Mouse (Mus musculus) hindbrain, embryonic 14.5 days (tissue): ENCODE measurements at regions not wholly inside any gene's neighbourhood (a gene's known extent, or its start where the extent isn't known, plus 50 kb on each side); places are given as distances from the start of the nearest gene placed in this dataset.

Source experiments
- ATAC-seq: fragments of 200-750 bp; cut with Nextera tagmentation; 2 replicates; pipeline ENCODE4 v1.8.0; 2017; ENCODE audit warnings: moderate number of reproducible peaks, mild to moderate bottlenecking, moderate TSS enrichment, moderate library complexity; ENCODE audit not compliant: low FRiP score
- DNase-seq: peaks from one replicate; pipeline ENCODE4 v3.0.0-alpha.2; 2015; ENCODE audit warnings: low spot score
- H3K27ac ChIP-seq: fragments of 300-500 bp; sonication (generic); 2 replicates; pipeline ENCODE4 v1.5.1; 2014; ENCODE audit warnings: mild to moderate bottlenecking, moderate library complexity
- H3K27me3 ChIP-seq: fragments of 300-500 bp; sonication (generic); 2 replicates; pipeline ENCODE4 v1.6.1; 2014; ENCODE audit warnings: mild to moderate bottlenecking, low read length, mixed read lengths; ENCODE audit not compliant: control insufficient read depth, insufficient read depth
- H3K36me3 ChIP-seq: fragments of 300-500 bp; sonication (generic); replicated peaks from 2 replicates; pipeline ENCODE4 v1.6.1; 2014; ENCODE audit not compliant: control insufficient read depth, insufficient read depth
- H3K4me1 ChIP-seq: fragments of 300-500 bp; sonication (generic); replicated peaks from 2 replicates; pipeline ENCODE4 v1.6.1; 2014; ENCODE audit warnings: antibody characterized with exemption, low read length, mixed read lengths; ENCODE audit not compliant: control insufficient read depth, insufficient read depth
- H3K4me2 ChIP-seq: fragments of 300-500 bp; sonication (generic); replicated peaks from 2 replicates; pipeline ENCODE4 v1.6.1; 2014; ENCODE audit warnings: mild to moderate bottlenecking, moderate library complexity
- H3K4me3 ChIP-seq: fragments of 300-500 bp; sonication (generic); replicated peaks from 2 replicates; pipeline ENCODE4 v1.5.1; 2014; ENCODE audit warnings: mild to moderate bottlenecking, low read length
- H3K9ac ChIP-seq: fragments of 300-500 bp; sonication (generic); 2 replicates; pipeline ENCODE4 v1.6.1; 2014
- H3K9me3 ChIP-seq: fragments of 300-500 bp; sonication (generic); 2 replicates; pipeline ENCODE4 v1.6.1; 2016; ENCODE audit warnings: low read length; ENCODE audit not compliant: control insufficient read depth
- WGBS: fragments of 180-500 bp; shearing (Covaris S2); extraction: QIAGEN DNeasy Blood & Tissue Kit; methylation state at CpG from one replicate; pipeline ENCODE4 v1.1.7; 2014; 5-methylcytosine and 5-hydroxymethylcytosine counted together

GRCm38 (mm10) chr12:106853711-106854240, 634.7 kb upstream of the 3110018I06Rik start:
- ATAC-seq, result no peak
- H3K4me3 ChIP-seq, result no peak overlapping the region
- DNase-seq, result no peak
- H3K4me1 ChIP-seq, result no peaks in the 10 kb centered on the region
- H3K4me2 ChIP-seq, result no peak overlapping the region
- no peaks in the 10 kb centered on the region for H3K9me3 ChIP-seq
- no peaks in the 10 kb centered on the region for H3K27me3 ChIP-seq
- H3K9ac ChIP-seq, result no peak overlapping the region
- H3K27ac ChIP-seq, result no peak overlapping the region
- 26% methylated on average over 11 of the region's 11 CpGs for WGBS
- no peaks in the 10 kb centered on the region for H3K36me3 ChIP-seq

- 37% methylated on average over 2 of the region's 2 CpGs for WGBS
- DNase-seq (no peak), ATAC-seq (no peak)
- no peaks in the 10 kb centered on the region for H3K36me3 ChIP-seq
- H3K4me2 ChIP-seq, result no peak overlapping the region
- H3K27me3 ChIP-seq, result no peaks in the 10 kb centered on the region
- no peak overlapping the region for H3K4me3 ChIP-seq
- H3K9me3 ChIP-seq, result no peaks in the 10 kb centered on the region
- H3K4me1 ChIP-seq, result no peaks in the 10 kb centered on the region
- H3K27ac ChIP-seq, result no peak overlapping the region
- no peak overlapping the region for H3K9ac ChIP-seq
These were observed 632.9 kb upstream of the 3110018I06Rik start for GRCm38 (mm10) chr12:106855520-106855919.

GRCm38 (mm10) chr12:106861638-106862037, 626.8 kb upstream of the 3110018I06Rik start:
- no peaks in the 10 kb centered on the region for H3K4me1 ChIP-seq
- no peak overlapping the region for H3K4me3 ChIP-seq
- no peaks in the 10 kb centered on the region for H3K36me3 ChIP-seq
- 93% methylated on average over 5 of the region's 5 CpGs for WGBS
- DNase-seq (no peak), ATAC-seq (no peak)
- H3K27ac ChIP-seq, result no peak overlapping the region
- H3K4me2 ChIP-seq, result no peak overlapping the region
- no peak overlapping the region for H3K9ac ChIP-seq
- H3K27me3 ChIP-seq, result no peaks in the 10 kb centered on the region
- no peaks in the 10 kb centered on the region for H3K9me3 ChIP-seq

GRCm38 (mm10) chr12:106864076-106864475, 624.4 kb upstream of the 3110018I06Rik start:
- H3K27me3 ChIP-seq, result no peaks in the 10 kb centered on the region
- H3K4me1 ChIP-seq, result no peaks in the 10 kb centered on the region
- no peak overlapping the region for H3K9ac ChIP-seq
- DNase-seq (no peak), ATAC-seq (no peak)
- no peaks in the 10 kb centered on the region for H3K36me3 ChIP-seq
- no peak overlapping the region for H3K4me2 ChIP-seq
- no peaks in the 10 kb centered on the region for H3K9me3 ChIP-seq
- H3K27ac ChIP-seq, result no peak overlapping the region
- WGBS, result 95% methylated on average over 8 of the region's 8 CpGs
- no peak overlapping the region for H3K4me3 ChIP-seq

- H3K36me3 ChIP-seq, result no peaks in the 10 kb centered on the region
- ATAC-seq (no peak), DNase-seq (no peak)
- H3K27ac ChIP-seq, result no peak overlapping the region
- H3K4me1 ChIP-seq, result no peaks in the 10 kb centered on the region
- WGBS, result 71% methylated on average over 6 of the region's 6 CpGs
- no peaks in the 10 kb centered on the region for H3K27me3 ChIP-seq
- H3K4me2 ChIP-seq, result no peak overlapping the region
- no peak overlapping the region for H3K9ac ChIP-seq
- no peaks in the 10 kb centered on the region for H3K9me3 ChIP-seq
- no peak overlapping the region for H3K4me3 ChIP-seq
These were observed 620.4 kb upstream of the 3110018I06Rik start for GRCm38 (mm10) chr12:106868036-106868435.

GRCm38 (mm10) chr12:106871481-106871880, 617.0 kb upstream of the 3110018I06Rik start:
- WGBS, result 77% methylated on average over 11 of the region's 11 CpGs
- Histone ChIP-seq H3K9me3 (no peaks in the 10 kb centered on the region), H3K36me3 (no peaks in the 10 kb centered on the region), H3K27ac (no peak overlapping the region), H3K4me1 (no peaks in the 10 kb centered on the region), H3K9ac (no peak overlapping the region), H3K4me3 (no peak overlapping the region), H3K4me2 (no peak overlapping the region), H3K27me3 (no peaks in the 10 kb centered on the region)
- ATAC-seq (no peak), DNase-seq (no peak)

- ATAC-seq (no peak), DNase-seq (no peak)
- H3K4me2 ChIP-seq, result no peak overlapping the region
- H3K4me3 ChIP-seq, result no peak overlapping the region
- H3K27ac ChIP-seq, result no peak overlapping the region
- H3K27me3 ChIP-seq, result no peaks in the 10 kb centered on the region
- no peaks in the 10 kb centered on the region for H3K36me3 ChIP-seq
- no peak overlapping the region for H3K9ac ChIP-seq
- no peaks in the 10 kb centered on the region for H3K9me3 ChIP-seq
- H3K4me1 ChIP-seq, result no peaks in the 10 kb centered on the region
- 91% methylated on average over 11 of the region's 11 CpGs for WGBS
These were observed 615.3 kb upstream of the 3110018I06Rik start for GRCm38 (mm10) chr12:106872966-106873730.

- H3K27me3 ChIP-seq, result no peaks in the 10 kb centered on the region
- H3K9me3 ChIP-seq, result no peaks in the 10 kb centered on the region
- no peak overlapping the region for H3K4me2 ChIP-seq
- H3K4me3 ChIP-seq, result no peak overlapping the region
- H3K9ac ChIP-seq, result no peak overlapping the region
- no peak for DNase-seq
- 83% methylated on average over 6 of the region's 6 CpGs for WGBS
- no peaks in the 10 kb centered on the region for H3K36me3 ChIP-seq
- no peak overlapping the region for H3K27ac ChIP-seq
- no peak for ATAC-seq
- no peaks in the 10 kb centered on the region for H3K4me1 ChIP-seq
These were observed 598.1 kb upstream of the 3110018I06Rik start for GRCm38 (mm10) chr12:106890319-106890718.

GRCm38 (mm10) chr12:106894061-106894460, 594.4 kb upstream of the 3110018I06Rik start:
- no peak for ATAC-seq

More at GRCm38 (mm10) chr12:106894061-106894460, 594.4 kb upstream of the 3110018I06Rik start:
- Histone ChIP-seq H3K4me3 (no peak overlapping the region), H3K27ac (no peak overlapping the region), H3K9ac (no peak overlapping the region), H3K36me3 (no peaks in the 10 kb centered on the region), H3K4me2 (no peak overlapping the region), H3K27me3 (no peaks in the 10 kb centered on the region), H3K9me3 (no peaks in the 10 kb centered on the region), H3K4me1 (no peaks in the 10 kb centered on the region)
- DNase-seq, result no peak
- 70% methylated on average over 1 of the region's 1 CpGs for WGBS
